Mouse (Mus musculus) spleen, adult 10 weeks (tissue): ENCODE measurements around the gene Thbs2. TPM values are rescaled to one million over a fixed set of nuclear protein-coding genes. Genes with fewer than 3 reads are reported as not detected.

Source experiments
- polyA plus RNA-seq: library from polyadenylated mRNA; stranded (reverse); fragments of 350-450 nt; fragmentation: Illumina TruSeq; extraction: RNeasy Lipid Tissue Mini Kit (QIAGEN cat#74804); gene quantifications from one replicate; pipeline ENCODE4 v1.2.3, GENCODE M21; 2015; ENCODE audit warnings: low replicate concordance; ENCODE audit not compliant: insufficient read depth

The Thbs2 gene
- polyA plus RNA-seq, result 9.0 TPM

DNA sequence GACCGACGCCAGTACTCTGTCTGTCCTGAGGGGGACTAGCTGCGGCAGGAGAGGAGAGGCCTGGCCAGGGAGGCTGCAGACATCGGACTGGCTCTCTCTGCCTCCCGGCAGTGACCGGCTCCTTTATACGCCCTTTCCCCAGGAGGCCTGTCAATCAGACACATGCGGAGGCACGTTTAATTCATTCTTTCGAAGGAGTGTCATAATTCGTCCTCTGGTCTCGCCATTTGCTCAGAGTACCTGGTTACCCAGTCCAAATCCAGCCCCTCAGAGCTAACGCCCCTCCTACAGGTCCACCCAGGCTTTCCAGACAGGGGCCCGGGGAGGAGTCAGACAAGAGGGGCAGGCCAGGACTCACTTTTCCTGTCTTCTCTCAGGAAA lies at the start of gene Thbs2:
TSS of gene Thbs2 (minus strand) at position 242 of the 381 bp plus-strand sequence.

Other genes with a start within 250 kb of the Thbs2 start
- 1.8 TPM for gene Wdr27, start 248.9 kb upstream of the Thbs2 start, polyA plus RNA-seq
- 37.0 TPM for gene 1600012H06Rik, start 248.9 kb upstream of the Thbs2 start, polyA plus RNA-seq